Mouse (Mus musculus): ENCODE results near the gene Stk10. TPM values are rescaled to one million over a fixed set of nuclear protein-coding genes. Genes with fewer than 3 reads are reported as not detected.

The Stk10 gene
- polyA plus RNA-seq, 1 experiment from 2014 or later, result 2.0 TPM

Other genes starting within 250 kb of the Stk10 start
- gene Hba-a1, start 249.8 kb upstream of the Stk10 start, polyA plus RNA-seq (2016; fragmentation: Nextera tagmentation; extraction: Ambion mirVana), result 2,180 and 3,072 TPM in 2 replicates
- 6.1 and 10.1 TPM in 2 replicates for gene Hbq1b, start 246.3 kb upstream of the Stk10 start, polyA plus RNA-seq (2016; fragmentation: Nextera tagmentation; extraction: Ambion mirVana)
- gene Hba-a2, start 236.8 kb upstream of the Stk10 start, polyA plus RNA-seq (2016; fragmentation: Nextera tagmentation; extraction: Ambion mirVana), result 3,944 and 5,635 TPM in 2 replicates
- not detected in 2 replicates for gene Hbq1a, start 233.2 kb upstream of the Stk10 start, polyA plus RNA-seq (2016; fragmentation: Nextera tagmentation; extraction: Ambion mirVana)
- gene Sh3pxd2b, start 185.5 kb upstream of the Stk10 start, polyA plus RNA-seq (2016; fragmentation: Nextera tagmentation; extraction: Ambion mirVana), result 23.0 and 23.4 TPM in 2 replicates
- 71.3 and 71.7 TPM in 2 replicates for gene Ubtd2, start 77.9 kb upstream of the Stk10 start, polyA plus RNA-seq (2016; fragmentation: Nextera tagmentation; extraction: Ambion mirVana)
- gene Efcab9, start 1.2 kb upstream of the Stk10 start, polyA plus RNA-seq (2016; fragmentation: Nextera tagmentation; extraction: Ambion mirVana), result 0.21 and 0.25 TPM in 2 replicates
- gene Fbxw11, start 109.4 kb downstream of the Stk10 start, polyA plus RNA-seq (2016; fragmentation: Nextera tagmentation; extraction: Ambion mirVana), result 87.0 and 90.8 TPM in 2 replicates